Mouse (Mus musculus) fibroblast of lung, adult 2 months (primary cell): ENCODE data around the gene Adnp.
A peak's percentile ranks its signal among the peaks of the same experiment; 100 is the strongest.
"Not testable (repeated sequence)": the region's sequence is repeated elsewhere in the genome, so short reads cannot be mapped to it uniquely, and the experiment has no call there.

Source experiments
- DNase-seq: peaks from one replicate; pipeline ENCODE4 v3.0.0-alpha.2; 2011; ENCODE audit warnings: low read depth

The Adnp gene

GRCm38 (mm10) chr2:168205681-168206631, 956 bp downstream of the Adnp start:
- no peak for DNase-seq

- peak; percentile 86 for DNase-seq
Measured at GRCm38 (mm10) chr2:168205265-168205664, 1.6 kb downstream of the Adnp start.

- no peak for DNase-seq
Measured at GRCm38 (mm10) chr2:168204476-168204999, 2.4 kb downstream of the Adnp start.

- no peak for DNase-seq
Measured at GRCm38 (mm10) chr2:168200014-168200691, 6.8 kb downstream of the Adnp start.

- no peak for DNase-seq
Measured at GRCm38 (mm10) chr2:168199476-168199875, 7.4 kb downstream of the Adnp start.

- DNase-seq, result no peak
Measured at GRCm38 (mm10) chr2:168198421-168198820, 8.5 kb downstream of the Adnp start.

GRCm38 (mm10) chr2:168195721-168196120, 11.2 kb downstream of the Adnp start:
- DNase-seq, result no peak

- DNase-seq, result no peak
Measured at GRCm38 (mm10) chr2:168193685-168194084, 13.2 kb downstream of the Adnp start.

GRCm38 (mm10) chr2:168191856-168192255, 15.1 kb downstream of the Adnp start:
- DNase-seq, result no peak

GRCm38 (mm10) chr2:168175946-168176345, 31.0 kb downstream of the Adnp start:
- DNase-seq, result no peak

GRCm38 (mm10) chr2:168170167-168170685, 36.7 kb downstream of the Adnp start:
- no peak for DNase-seq

- no peak for DNase-seq
Measured at GRCm38 (mm10) chr2:168169800-168170113, 37.2 kb downstream of the Adnp start.

- no peak for DNase-seq
Measured at GRCm38 (mm10) chr2:168168892-168169799, 37.8 kb downstream of the Adnp start.

GRCm38 (mm10) chr2:168167781-168168180, 39.1 kb downstream of the Adnp start:
- no peak for DNase-seq

- no peak for DNase-seq
Measured at GRCm38 (mm10) chr2:168166750-168167460, 40.0 kb downstream of the Adnp start.

GRCm38 (mm10) chr2:168161978-168162377, 44.9 kb downstream of the Adnp start:
- no peak for DNase-seq

GRCm38 (mm10) chr2:168161514-168161971, 45.4 kb downstream of the Adnp start:
- no peak for DNase-seq

GRCm38 (mm10) chr2:168160370-168160930, 46.5 kb downstream of the Adnp start:
- no peak for DNase-seq

- no peak for DNase-seq
Measured at GRCm38 (mm10) chr2:168158911-168159711, 47.8 kb downstream of the Adnp start.

GRCm38 (mm10) chr2:168157974-168158373, 48.9 kb downstream of the Adnp start:
- not testable (repeated sequence) for DNase-seq
